Mouse (Mus musculus): ENCODE measurements around the gene Tmem256. TPM values are rescaled to one million over a fixed set of nuclear protein-coding genes. Genes with fewer than 3 reads are reported as not detected.

Tmem256 gene
- polyA plus RNA-seq, 1 experiment from 2014 or later = 294 TPM

DNA sequence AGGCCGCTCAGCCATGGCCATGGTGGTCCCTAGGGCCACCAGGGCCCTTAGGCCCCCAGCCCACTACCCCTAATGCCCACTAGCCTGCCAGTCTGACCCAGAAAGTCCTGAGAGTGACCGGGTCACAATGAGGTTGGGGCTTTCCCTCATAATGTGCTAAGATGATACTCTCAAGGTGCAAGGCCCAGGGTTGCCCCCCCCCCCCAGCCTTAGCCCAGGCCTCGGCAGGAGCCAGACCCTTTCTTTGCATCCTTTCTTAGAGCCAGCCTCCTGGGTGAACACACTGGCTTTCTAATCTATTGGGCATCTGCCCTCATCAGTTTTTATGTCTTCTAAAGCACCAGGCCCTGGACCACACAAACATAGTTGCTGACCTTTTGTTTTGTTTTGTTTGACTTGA, 16.2 kb upstream of the Tmem256 start, which contains the start of gene Spem1:
TSS of gene Spem1 (minus strand) at position 101 of the 400 bp plus-strand sequence.
- Histone ChIP-seq H3K27me3 (ENCODE audit: insufficient read depth, poor library complexity, severe bottlenecking) (peaks cover 11% of the 10 kb centered on the region; the same call in 1 of the 2 replicates), H3K4me3 (no peak within 1 kb of the TSS), H3K36me3 (peaks cover 22% of the 10 kb centered on the region), H3K4me1 (no peaks in the 10 kb centered on the region), H3K9me3 (0 out of 2 replicates have a peak, but pooled peaks cover 5% of the 10 kb centered on the region), H3K27ac (no peak within 1 kb of the TSS)
- DNase-seq (ENCODE audit: low spot score) = no peak
- 80% methylated on average over 3 of the region's 3 CpGs for WGBS

DNA sequence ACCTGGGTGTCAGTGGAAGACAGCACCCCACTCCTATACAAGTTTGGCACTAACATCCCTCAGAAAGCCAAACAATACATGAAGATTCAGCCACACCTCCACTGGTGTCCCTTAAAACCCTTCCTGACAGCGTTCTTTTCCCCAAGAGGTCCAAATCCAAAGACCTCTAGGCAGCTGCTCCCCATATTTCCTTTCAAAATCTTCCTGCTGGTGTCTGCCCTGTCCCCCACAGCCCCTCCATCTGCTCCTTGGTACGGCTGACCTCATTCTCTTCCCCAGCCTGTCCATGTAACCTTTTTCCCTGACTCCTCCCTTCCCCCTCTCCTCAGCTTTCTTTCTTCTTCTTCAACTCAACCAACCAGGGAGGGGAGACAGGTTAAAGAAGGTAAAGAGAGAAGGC, 14.9 kb upstream of the Tmem256 start:
- H3K36me3 ChIP-seq = peaks cover 35% of the 10 kb centered on the region
- H3K4me3 ChIP-seq = no peak overlapping the region
- no peak for DNase-seq (ENCODE audit: low spot score)
- no peak overlapping the region for H3K27ac ChIP-seq
- 65% methylated on average over 2 of the region's 2 CpGs for WGBS
- H3K4me1 ChIP-seq = no peaks in the 10 kb centered on the region
- no peaks in the 10 kb centered on the region for H3K27me3 ChIP-seq (ENCODE audit: insufficient read depth, poor library complexity, severe bottlenecking)
- no peaks in the 10 kb centered on the region for H3K9me3 ChIP-seq

DNA sequence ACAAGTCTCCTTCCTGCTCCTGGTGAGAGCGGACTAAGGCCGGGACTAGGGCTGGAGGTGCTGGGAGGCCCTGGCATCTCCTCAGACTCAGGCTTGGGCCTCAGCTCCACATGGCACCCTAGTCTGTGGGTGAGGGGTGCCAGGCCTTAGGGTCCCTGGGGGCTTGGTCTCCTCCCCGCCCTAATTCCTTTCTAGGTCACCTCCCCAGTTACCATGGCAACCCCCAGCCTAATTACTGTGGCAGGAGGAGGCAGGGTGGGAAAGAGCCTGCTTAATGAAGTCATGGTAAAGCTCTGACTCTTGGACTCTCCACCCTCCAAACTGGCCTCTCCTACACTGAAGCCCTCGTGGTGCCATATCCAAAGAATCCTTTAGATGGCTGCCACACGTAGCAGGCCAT, 9.5 kb upstream of the Tmem256 start:
- WGBS = 67% methylated on average over 5 of the region's 5 CpGs
- Histone ChIP-seq H3K9me3 (no peaks in the 10 kb centered on the region), H3K27ac (no peak overlapping the region), H3K4me3 (no peak overlapping the region), H3K27me3 (ENCODE audit: insufficient read depth, poor library complexity, severe bottlenecking) (peaks cover 17% of the 10 kb centered on the region), H3K4me1 (peaks cover 21% of the 10 kb centered on the region), H3K36me3 (peaks cover 49% of the 10 kb centered on the region)
- DNase-seq (ENCODE audit: low spot score) = no peak

DNA sequence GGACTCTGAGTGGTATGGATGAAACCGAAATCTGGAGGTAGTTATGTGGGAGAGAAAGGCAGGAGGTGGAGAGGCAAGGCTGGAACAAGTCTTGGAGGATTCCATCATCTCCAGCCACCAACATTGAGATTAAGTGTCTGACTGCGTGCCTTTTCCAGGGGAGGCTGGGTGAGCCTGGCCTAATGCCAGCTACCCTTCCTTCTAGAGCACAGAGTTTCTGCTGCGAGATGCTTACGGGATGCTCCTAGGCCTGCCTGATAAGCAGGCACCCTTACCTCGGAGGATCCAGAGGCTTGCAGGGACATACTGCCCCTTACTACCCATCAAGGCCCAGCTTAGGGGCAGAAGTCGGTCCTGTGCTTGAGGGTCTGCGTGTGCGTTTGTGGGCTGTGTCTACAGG, 4.8 kb upstream of the Tmem256 start:
- Histone ChIP-seq H3K4me3 (peak overlapping the region; percentile 67), H3K4me1 (peaks cover 62% of the 10 kb centered on the region), H3K9me3 (no peaks in the 10 kb centered on the region), H3K27me3 (ENCODE audit: insufficient read depth, poor library complexity, severe bottlenecking) (peaks cover 49% of the 10 kb centered on the region), H3K36me3 (peaks cover 13% of the 10 kb centered on the region), H3K27ac (peak overlapping the region; percentile 89)
- DNase-seq (ENCODE audit: low spot score) = no peak
- WGBS = 39% methylated on average over 8 of the region's 8 CpGs

DNA sequence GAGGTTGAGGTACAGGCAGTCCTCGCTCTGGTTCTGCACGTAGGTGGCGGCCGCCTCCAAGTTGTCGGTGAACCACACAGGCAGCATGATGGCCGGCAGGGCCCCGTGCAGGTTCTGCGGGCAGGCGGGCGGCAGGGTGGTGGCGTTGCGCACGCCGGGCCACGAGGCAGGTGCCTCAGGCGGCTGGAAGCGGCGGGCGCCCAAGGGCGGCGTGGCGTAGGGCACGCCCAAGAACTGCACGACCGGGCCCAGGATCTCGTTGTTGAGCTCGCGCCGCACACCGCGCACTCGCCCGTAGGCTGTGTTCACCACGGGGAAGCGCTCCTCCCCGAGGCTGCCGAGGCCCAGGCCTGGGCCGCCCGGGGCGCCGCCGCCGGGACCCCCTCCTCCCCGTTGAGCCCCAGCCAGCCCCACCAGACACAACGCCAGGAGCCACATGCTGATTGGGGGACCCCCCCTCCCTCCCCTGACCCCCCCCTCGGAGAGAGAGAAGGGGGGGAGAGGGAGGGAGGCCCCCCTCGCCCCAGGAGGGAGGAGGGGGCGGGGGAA, 4.2 kb upstream of the Tmem256 start:
- peaks cover 10% of the 10 kb centered on the region for H3K36me3 ChIP-seq
- H3K27me3 ChIP-seq (ENCODE audit: insufficient read depth, poor library complexity, severe bottlenecking) = peaks cover 49% of the 10 kb centered on the region
- H3K27ac ChIP-seq = peak overlapping the region; percentile 89
- peak overlapping the region; percentile 67 for H3K4me3 ChIP-seq
- 4% methylated on average over 47 of the region's 48 CpGs for WGBS
- peaks cover 61% of the 10 kb centered on the region for H3K4me1 ChIP-seq
- DNase-seq (ENCODE audit: low spot score) = no peak
- H3K9me3 ChIP-seq = no peaks in the 10 kb centered on the region

DNA sequence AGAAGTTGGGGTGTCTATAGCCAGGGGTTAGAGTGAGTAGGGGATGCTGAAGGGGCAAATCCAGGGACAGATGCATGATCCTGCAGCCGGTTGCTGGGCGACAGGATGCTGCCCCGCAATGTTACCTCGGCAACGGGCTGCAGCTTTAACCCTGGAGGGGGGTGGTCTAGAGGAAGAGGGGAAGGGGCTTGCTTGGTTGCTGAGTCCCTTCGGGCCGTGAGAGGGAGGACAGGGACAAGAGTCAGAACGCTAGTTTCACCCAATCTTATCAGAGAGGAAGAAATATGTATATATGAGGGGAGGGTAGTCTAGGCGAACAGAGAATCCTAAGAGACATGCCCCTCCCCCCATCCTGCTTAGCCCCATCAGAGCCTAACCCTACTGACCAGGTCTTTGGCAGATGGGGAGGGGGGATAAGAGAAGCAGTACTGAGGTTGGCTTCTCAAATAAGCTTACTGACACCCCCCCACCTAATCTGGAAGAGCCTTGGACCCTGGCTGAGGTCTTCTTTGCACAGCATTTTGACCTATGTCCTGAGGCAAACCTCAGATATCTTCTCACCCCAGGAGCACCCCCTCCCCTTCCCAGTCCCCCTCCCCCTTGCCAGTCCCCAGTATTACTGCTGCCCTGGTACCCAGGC, 2.9 kb upstream of the Tmem256 start:
- WGBS = 8% methylated on average over 9 of the region's 9 CpGs
- H3K27me3 ChIP-seq (ENCODE audit: insufficient read depth, poor library complexity, severe bottlenecking) = peaks cover 49% of the 10 kb centered on the region
- H3K4me3 ChIP-seq = peak overlapping the region; percentile 69
- H3K9me3 ChIP-seq = no peaks in the 10 kb centered on the region
- peaks cover 7% of the 10 kb centered on the region for H3K36me3 ChIP-seq
- no peak for DNase-seq (ENCODE audit: low spot score)
- H3K27ac ChIP-seq = no peak overlapping the region
- peaks cover 62% of the 10 kb centered on the region for H3K4me1 ChIP-seq

DNA sequence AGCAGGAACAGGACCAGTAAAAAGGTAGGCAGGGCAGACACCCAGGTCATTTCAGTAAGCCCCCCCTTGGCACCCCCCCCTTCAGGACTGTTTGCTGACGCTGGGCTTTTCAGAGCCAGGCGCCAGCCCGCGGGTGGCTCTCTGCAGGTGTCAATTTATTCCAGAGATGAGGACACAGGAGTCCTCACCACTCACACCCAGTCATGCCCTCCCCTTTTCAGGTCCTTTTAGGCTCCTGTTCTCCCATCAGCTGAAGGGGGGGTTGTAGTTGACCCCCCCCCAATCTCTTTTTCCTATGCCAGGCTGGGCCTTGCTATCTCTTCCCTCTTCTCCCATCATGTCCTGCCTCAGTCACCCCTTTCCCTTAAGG, 2.4 kb upstream of the Tmem256 start:
- no peaks in the 10 kb centered on the region for H3K9me3 ChIP-seq
- peaks cover 49% of the 10 kb centered on the region for H3K27me3 ChIP-seq (ENCODE audit: insufficient read depth, poor library complexity, severe bottlenecking)
- H3K36me3 ChIP-seq = peaks cover 7% of the 10 kb centered on the region
- peak overlapping the region; percentile 69 for H3K4me3 ChIP-seq
- no peak overlapping the region for H3K27ac ChIP-seq
- H3K4me1 ChIP-seq = peaks cover 59% of the 10 kb centered on the region
- DNase-seq (ENCODE audit: low spot score) = no peak
- 0% methylated on average over 4 of the region's 4 CpGs for WGBS

DNA sequence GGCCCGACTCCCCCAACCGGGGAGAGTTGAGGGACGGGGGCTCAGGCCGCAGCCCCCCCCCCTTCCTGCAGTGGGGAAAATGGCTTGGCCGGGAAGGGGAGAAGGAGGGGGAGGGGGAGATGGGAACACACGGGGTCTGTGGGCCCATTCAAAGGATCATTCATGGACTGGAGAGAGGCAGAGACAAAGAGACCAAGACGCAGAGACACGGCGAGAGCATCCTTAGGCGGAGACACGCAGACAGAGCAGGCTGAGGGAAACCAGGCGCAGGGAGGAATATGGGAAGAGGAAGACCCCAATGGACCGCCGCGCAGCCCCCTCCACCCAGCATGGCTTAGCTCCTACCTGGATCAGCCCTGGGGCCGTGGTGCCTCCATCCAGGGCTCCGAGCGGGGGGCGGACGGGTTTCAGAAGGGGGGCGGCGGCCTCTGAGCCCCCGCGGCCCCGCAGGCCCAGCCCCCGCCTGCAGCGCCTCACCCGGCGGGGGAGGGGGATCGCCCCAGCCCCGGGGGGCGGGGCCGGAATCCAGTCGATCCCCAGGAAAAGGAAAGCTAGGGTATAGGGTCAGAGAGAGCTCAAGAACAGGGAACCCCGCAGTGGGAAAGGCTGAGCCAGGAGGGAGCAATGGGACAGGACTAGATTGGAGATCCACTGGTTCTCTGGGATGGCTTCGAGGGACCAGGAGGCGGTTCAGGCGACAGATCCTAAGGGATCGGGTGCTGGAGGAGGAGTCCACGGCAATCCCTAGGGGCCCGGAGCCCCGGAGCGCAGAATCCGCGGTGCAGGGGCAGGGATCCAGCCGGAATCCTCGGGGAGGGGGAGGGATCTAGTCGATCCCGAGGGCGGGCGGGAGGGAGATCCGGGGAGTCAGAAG, 1.4 kb upstream of the Tmem256 start:
- peaks cover 54% of the 10 kb centered on the region for H3K4me1 ChIP-seq
- H3K27me3 ChIP-seq (ENCODE audit: insufficient read depth, poor library complexity, severe bottlenecking) = peaks cover 49% of the 10 kb centered on the region

DNA sequence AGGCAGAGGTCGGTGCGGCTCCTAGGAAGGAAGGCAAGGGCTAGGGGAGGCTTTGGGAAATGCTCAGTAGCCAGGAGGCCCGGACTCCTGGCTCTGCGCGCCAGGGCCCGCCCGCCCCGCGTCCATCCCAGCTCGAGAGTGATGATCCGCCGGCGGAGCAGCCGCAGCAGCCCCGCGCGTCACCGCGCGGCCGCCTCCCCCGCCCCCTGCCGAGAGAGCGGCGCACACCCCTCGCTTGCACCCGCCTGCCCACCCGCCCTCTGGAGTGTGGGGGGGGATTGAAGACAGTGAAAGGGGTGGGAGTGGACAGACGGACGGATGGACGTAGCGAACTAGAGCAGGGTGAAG, 736 bp upstream of the Tmem256 start, which contains the start of gene Nlgn2:
TSS of gene Nlgn2 (minus strand) at position 181 of the 348 bp plus-strand sequence.
- DNase-seq (ENCODE audit: low spot score) = no peak
- WGBS = 0% methylated on average over 32 of the region's 32 CpGs

More for the DNA sequence above, 1.4 kb upstream of the Tmem256 start:
- WGBS = under 1% methylated on average over 39 of the region's 52 CpGs
- DNase-seq (ENCODE audit: low spot score) = no peak
- peak overlapping the region; percentile 93 for H3K27ac ChIP-seq
- peaks cover 7% of the 10 kb centered on the region for H3K36me3 ChIP-seq
- H3K9me3 ChIP-seq = no peaks in the 10 kb centered on the region
- H3K4me3 ChIP-seq = peak overlapping the region; percentile 69

DNA sequence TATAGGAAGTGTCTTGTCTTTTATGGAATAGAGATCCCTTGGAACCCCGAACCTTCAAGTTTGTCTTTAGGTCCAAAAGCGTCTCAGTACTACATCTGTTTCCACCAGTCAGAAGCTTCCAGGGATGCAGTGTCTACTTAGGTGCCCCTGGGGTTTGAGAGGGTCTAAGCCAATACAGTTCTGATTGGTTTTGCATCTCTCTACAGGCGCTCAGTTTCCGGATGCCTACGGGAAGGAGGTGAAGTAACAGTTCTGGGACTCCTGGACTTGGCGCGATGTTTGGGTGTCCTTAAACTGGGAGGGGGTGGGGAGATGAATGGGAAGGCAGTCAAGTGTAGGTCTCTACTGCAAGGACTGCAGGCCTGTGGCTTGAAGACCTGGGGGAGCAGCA, 395 bp downstream of the Tmem256 start:
- Histone ChIP-seq H3K27ac (peak overlapping the region; percentile 93), H3K4me3 (peak overlapping the region; percentile 69)
- WGBS = 1% methylated on average over 7 of the region's 7 CpGs

More for the DNA sequence above, 736 bp upstream of the Tmem256 start, which contains the start of gene Nlgn2:
- Histone ChIP-seq H3K4me1 (peaks cover 54% of the 10 kb centered on the region), H3K4me3 (peak within 1 kb of the TSS; percentile 69), H3K27ac (peak within 1 kb of the TSS; percentile 93), H3K27me3 (ENCODE audit: insufficient read depth, poor library complexity, severe bottlenecking) (peaks cover 45% of the 10 kb centered on the region), H3K9me3 (no peaks in the 10 kb centered on the region), H3K36me3 (peaks cover 7% of the 10 kb centered on the region)

DNA sequence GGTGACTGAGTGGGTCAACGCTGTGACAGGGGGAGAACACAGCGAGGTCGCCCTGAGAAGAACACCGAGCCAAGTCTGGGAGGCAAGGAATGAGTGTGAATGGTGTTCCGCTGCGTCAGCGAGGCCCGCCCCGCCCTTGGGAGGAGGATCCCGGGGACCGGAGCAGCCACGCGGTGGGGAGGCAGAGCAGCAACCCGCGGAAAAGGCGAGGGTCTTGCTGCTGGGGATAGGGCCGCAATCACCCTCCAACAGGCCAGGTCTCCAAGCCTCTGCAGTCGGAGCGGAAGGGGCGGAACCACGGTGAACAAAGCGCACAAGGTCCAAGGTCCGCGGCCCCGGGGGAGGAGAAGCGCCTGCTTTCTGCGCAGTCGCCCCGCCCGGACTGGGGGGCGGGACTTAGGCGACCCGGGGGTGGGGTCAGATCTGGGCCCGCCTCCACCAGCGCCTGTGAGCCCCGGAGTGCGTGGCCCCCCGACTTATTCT, 7.9 kb downstream of the Tmem256 start, which contains the start of gene Plscr3:
TSS of gene Plscr3 (plus strand) at position 179 of the 483 bp plus-strand sequence.
- WGBS = under 1% methylated on average over 38 of the region's 38 CpGs
- DNase-seq (ENCODE audit: low spot score) = peak; percentile 97
- peaks cover 42% of the 10 kb centered on the region for H3K4me1 ChIP-seq
- peak within 1 kb of the TSS; percentile 98 for H3K27ac ChIP-seq
- no peaks in the 10 kb centered on the region for H3K27me3 ChIP-seq (ENCODE audit: insufficient read depth, poor library complexity, severe bottlenecking)
- no peaks in the 10 kb centered on the region for H3K9me3 ChIP-seq
- H3K36me3 ChIP-seq = peaks cover 36% of the 10 kb centered on the region
- peak within 1 kb of the TSS; percentile 81 for H3K4me3 ChIP-seq

More for the DNA sequence above, 395 bp downstream of the Tmem256 start:
- no peaks in the 10 kb centered on the region for H3K9me3 ChIP-seq
- H3K36me3 ChIP-seq = peaks cover 2% of the 10 kb centered on the region; the same call in 1 of the 2 replicates
- H3K4me1 ChIP-seq = peaks cover 56% of the 10 kb centered on the region
- DNase-seq (ENCODE audit: low spot score) = no peak
- peaks cover 33% of the 10 kb centered on the region for H3K27me3 ChIP-seq (ENCODE audit: insufficient read depth, poor library complexity, severe bottlenecking)

DNA sequence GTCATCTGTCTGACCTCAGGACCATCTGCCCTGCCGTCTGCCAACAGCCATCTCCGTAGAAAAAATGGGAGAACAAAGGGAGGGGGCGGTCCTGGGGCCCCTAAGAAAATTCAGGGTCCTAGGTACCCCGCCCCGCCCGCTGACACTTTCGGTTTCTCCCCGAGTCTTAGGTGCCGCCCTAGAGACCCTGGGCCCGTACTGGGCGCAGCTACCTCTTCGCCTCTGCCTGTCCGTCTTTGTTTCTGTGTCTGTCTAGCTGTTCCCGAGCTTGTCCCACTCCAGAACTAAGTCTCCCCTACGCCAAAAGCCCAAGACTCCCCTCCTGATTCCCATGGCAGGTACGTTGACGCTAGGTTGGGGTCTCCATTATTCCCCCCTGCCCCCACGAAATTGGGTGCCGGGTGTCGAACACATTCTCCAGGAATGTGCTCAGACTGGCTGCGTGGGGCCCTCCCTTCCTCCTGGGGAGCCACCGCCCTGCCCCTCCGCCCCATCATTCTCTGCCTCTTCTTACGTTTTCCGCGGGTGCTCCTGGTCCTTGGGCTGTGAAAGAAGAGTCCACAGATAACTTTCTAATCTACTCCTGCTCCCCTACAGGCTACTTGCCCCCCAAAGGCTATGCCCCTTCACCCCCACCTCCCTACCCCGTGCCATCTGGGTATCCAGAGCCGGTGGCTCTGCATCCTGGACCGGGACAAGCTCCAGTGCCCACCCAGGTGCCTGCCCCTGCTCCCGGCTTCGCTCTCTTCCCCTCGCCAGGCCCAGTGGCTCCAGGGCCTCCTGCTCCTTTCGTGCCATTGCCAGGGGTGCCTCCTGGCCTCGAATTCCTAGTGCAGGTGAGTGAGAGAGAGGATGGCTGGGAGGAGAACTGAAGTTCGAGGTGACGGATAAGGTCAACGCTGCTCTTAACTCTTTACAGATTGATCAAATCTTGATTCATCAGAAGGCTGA, 8.7 kb downstream of the Tmem256 start:
- whole genome bisulfite sequencing = 10% methylated on average over 37 of the region's 37 CpGs
- Histone ChIP-seq H3K27ac (peak overlapping the region; percentile 98), H3K4me3 (peak overlapping the region; percentile 81), H3K27me3 (ENCODE audit: insufficient read depth, poor library complexity, severe bottlenecking) (no peaks in the 10 kb centered on the region), H3K36me3 (peaks cover 44% of the 10 kb centered on the region), H3K4me1 (peaks cover 42% of the 10 kb centered on the region), H3K9me3 (no peaks in the 10 kb centered on the region)
- DNase-seq (ENCODE audit: low spot score) = no peak

All from heart, embryonic 10.5 days (tissue).